In the genomic region with DNA sequence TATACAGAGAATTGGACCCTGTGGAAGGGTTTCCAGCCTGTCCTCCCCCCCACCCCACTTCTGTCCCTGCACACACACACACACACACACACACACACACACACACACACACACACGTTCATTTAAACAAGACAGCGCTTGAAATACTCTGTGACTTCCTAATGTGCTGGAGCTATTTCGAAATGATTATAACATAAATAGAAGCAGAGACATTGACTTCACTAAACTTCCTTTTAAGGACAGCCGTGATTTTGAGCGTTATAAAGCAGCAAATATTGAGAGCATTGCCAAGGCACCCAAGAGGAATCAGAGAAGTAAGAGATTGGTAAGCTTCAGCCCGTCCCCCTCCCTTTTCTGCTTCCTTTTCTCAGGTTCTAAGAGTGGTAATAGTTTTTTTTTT, we compare ENCODE assay signal across 10 mouse cellular contexts.
DNase-seq lines count a peak whose midpoint lies in the region; ATAC-seq and TF ChIP-seq lines count a peak whose summit lies in the region.
"Had no signal": no experiment of that assay in that cellular context is flagged by ENCODE, and none has a peak within 500 bp of the region (broad histone marks: within the 10 kb centered on the region; RNA-seq: fewer than 3 reads in every experiment).

No protein-coding gene starts in this region.

- H3K9me3 ChIP-seq in intestine, embryonic 14.5 days (ENCODE audit: control insufficient read depth, low read length): no peaks in the 10 kb centered on the region; the same call in 1 of the 2 replicates
- H3K9me3 ChIP-seq: midbrain, embryonic 13.5 days had no signal

- TF ChIP-seq POLR2A in kidney, adult 2 months (IDR thresholded peaks at IDR 0.05; ENCODE audit: low read depth, low read length): no peak

- no peak overlapping the region for H3K27ac ChIP-seq in kidney, adult 2 months (ENCODE audit: insufficient read depth, low read depth, low read length)
- peak overlapping the region; percentile 84 for H3K27ac ChIP-seq in brown adipose tissue, adult 24 weeks (replicated peaks; ENCODE audit: low read depth, low read length)
- H3K27ac ChIP-seq in intestine, embryonic 14.5 days (ENCODE audit: low read depth): peak overlapping the region; percentile 96
- H3K27ac ChIP-seq: midbrain, embryonic 13.5 days had no signal

- WGBS in kidney, adult 2 months: 44% methylated on average over 6 of the region's 6 CpGs
- 16% methylated on average over 6 of the region's 6 CpGs for WGBS in intestine, embryonic 14.5 days

- H3K27me3 ChIP-seq in kidney, adult 2 months (replicated peaks; ENCODE audit: control insufficient read depth, insufficient read depth, low read length): no peaks in the 10 kb centered on the region
- H3K27me3 ChIP-seq in intestine, embryonic 14.5 days (replicated peaks; ENCODE audit: control insufficient read depth, insufficient read depth, low read length): no peaks in the 10 kb centered on the region
- H3K27me3 ChIP-seq: midbrain, embryonic 13.5 days had no signal

- peak; percentile 12 for DNase-seq in kidney, adult 2 months
- DNase-seq in kidney, adult 8-10 months: no peak
- no peak for DNase-seq in intestine, embryonic 14.5 days (ENCODE audit: low spot score)
- no peak for DNase-seq in left cerebral cortex, postnatal 4 days
- no peak for DNase-seq in gastrocnemius, adult 8-10 months (ENCODE audit: low spot score in 2 of 2)
- DNase-seq in embryo, embryonic 11 days: no peak
- DNase-seq: gastrocnemius, postnatal 36 days had no signal

- ATAC-seq in intestine, embryonic 14.5 days (replicated peaks; ENCODE audit: low FRiP score, low TSS enrichment, low read depth): no peak
- peak; percentile 57 for ATAC-seq in megakaryocyte, adult 5-6 weeks (ENCODE audit: poor library complexity, severe bottlenecking)
- ATAC-seq: midbrain, embryonic 13.5 days had no signal

- TF ChIP-seq CTCF in kidney, adult 2 months (conservative IDR thresholded peaks at IDR 0.05; ENCODE audit: insufficient read depth, insufficient read length, low read depth, low read length): no peak

- peak overlapping the region; percentile 54 for H3K4me2 ChIP-seq in intestine, embryonic 14.5 days (ENCODE audit: low read length)
- H3K4me2 ChIP-seq: midbrain, embryonic 13.5 days had no signal

- H3K36me3 ChIP-seq in kidney, adult 2 months (ENCODE audit: control insufficient read depth, insufficient read depth, low read length): no peaks in the 10 kb centered on the region
- H3K36me3 ChIP-seq in intestine, embryonic 14.5 days (ENCODE audit: control insufficient read depth, insufficient read depth, low read length): no peaks in the 10 kb centered on the region
- H3K36me3 ChIP-seq: midbrain, embryonic 13.5 days had no signal

- H3K9ac ChIP-seq in intestine, embryonic 14.5 days (ENCODE audit: low read length): peak overlapping the region; percentile 55
- H3K9ac ChIP-seq: midbrain, embryonic 13.5 days had no signal

- intact Hi-C loops in left cerebral cortex, postnatal 4 days (cut with DNase I): no loop called here

- no peak overlapping the region for H3K4me3 ChIP-seq in kidney, adult 2 months (ENCODE audit: insufficient read depth, low read depth, low read length)
- H3K4me3 ChIP-seq in brown adipose tissue, adult 24 weeks (ENCODE audit: insufficient read depth, low read depth, low read length): peak overlapping the region; percentile 46
- H3K4me3 ChIP-seq in intestine, embryonic 14.5 days (ENCODE audit: low read depth, low read length): peak overlapping the region; percentile 44
- H3K4me3 ChIP-seq: midbrain, embryonic 13.5 days had no signal

- no peaks in the 10 kb centered on the region for H3K4me1 ChIP-seq in kidney, adult 2 months (ENCODE audit: control insufficient read depth, insufficient read depth, low read length)
- no peaks in the 10 kb centered on the region for H3K4me1 ChIP-seq in brown adipose tissue, adult 24 weeks (ENCODE audit: control insufficient read depth, insufficient read depth, insufficient read length, low read length)
- 0 out of 2 replicates have a peak, but pooled peaks cover 3% of the 10 kb centered on the region for H3K4me1 ChIP-seq in intestine, embryonic 14.5 days (replicated peaks; ENCODE audit: control insufficient read depth, insufficient read depth, low read length)
